Mouse (Mus musculus) lung, postnatal 4 days (tissue): ENCODE measurements around the gene Rpp14.

Source experiments
- DNase-seq, 2 experiments: peaks; one replicate each; pipeline ENCODE4 v3.0.0; 2021

Rpp14 gene

GRCm38 (mm10) chr14:8080165-8080679 is at the start of gene Rpp14:
Rpp14 (plus strand) TSS chr14:8080367.
- DNase-seq = peak; percentile 94

GRCm38 (mm10) chr14:8030535-8030934 is 49.6 kb upstream of the Rpp14 start:
- DNase-seq = no peak

GRCm38 (mm10) chr14:8032087-8032944 is 47.9 kb upstream of the Rpp14 start:
- DNase-seq = no peak

GRCm38 (mm10) chr14:8034561-8034960 is 45.6 kb upstream of the Rpp14 start:
- DNase-seq = no peak

- DNase-seq = no peak
Observed at GRCm38 (mm10) chr14:8035951-8036350, 44.2 kb upstream of the Rpp14 start.

- DNase-seq = no peak
Observed at GRCm38 (mm10) chr14:8036406-8036805, 43.8 kb upstream of the Rpp14 start.

- no peak for DNase-seq
Observed at GRCm38 (mm10) chr14:8038150-8038549, 42.0 kb upstream of the Rpp14 start.

- peak; percentile 16 to 66 for DNase-seq
Observed at GRCm38 (mm10) chr14:8038791-8039448, 41.2 kb upstream of the Rpp14 start.

GRCm38 (mm10) chr14:8040179-8040578 is 40.0 kb upstream of the Rpp14 start:
- DNase-seq = no peak

GRCm38 (mm10) chr14:8040911-8041678 is 39.1 kb upstream of the Rpp14 start:
- no peak for DNase-seq

GRCm38 (mm10) chr14:8042120-8042519 is 38.0 kb upstream of the Rpp14 start:
- no peak for DNase-seq

- no peak for DNase-seq
Observed at GRCm38 (mm10) chr14:8042577-8042976, 37.6 kb upstream of the Rpp14 start.

GRCm38 (mm10) chr14:8044330-8044729 is 35.8 kb upstream of the Rpp14 start:
- DNase-seq = peak in 1 of 2 experiments; percentile 15

- DNase-seq = no peak
Observed at GRCm38 (mm10) chr14:8044786-8045185, 35.4 kb upstream of the Rpp14 start.

GRCm38 (mm10) chr14:8045187-8045846 is 34.9 kb upstream of the Rpp14 start:
- DNase-seq = no peak

GRCm38 (mm10) chr14:8046839-8047238 is 33.3 kb upstream of the Rpp14 start:
- no peak for DNase-seq

- no peak for DNase-seq
Observed at GRCm38 (mm10) chr14:8049334-8049733, 30.8 kb upstream of the Rpp14 start.

- no peak for DNase-seq
Observed at GRCm38 (mm10) chr14:8051869-8052268, 28.3 kb upstream of the Rpp14 start.

GRCm38 (mm10) chr14:8052661-8053060 is 27.5 kb upstream of the Rpp14 start:
- DNase-seq = no peak

GRCm38 (mm10) chr14:8054310-8055102 is 25.7 kb upstream of the Rpp14 start:
- no peak for DNase-seq

- no peak for DNase-seq
Observed at GRCm38 (mm10) chr14:8056076-8056475, 24.1 kb upstream of the Rpp14 start.

- DNase-seq = no peak
Observed at GRCm38 (mm10) chr14:8059938-8060337, 20.2 kb upstream of the Rpp14 start.
